Mouse (Mus musculus): Measurements from ENCODE around the gene Pkdrej. TPM values are rescaled to one million over a fixed set of nuclear protein-coding genes. Genes with fewer than 3 reads are reported as not detected.

The Pkdrej gene
- total and polyA plus RNA-seq, 2 experiments from 2014 or later: 0.66 to 2.4 TPM

GRCm38 (mm10) chr15:85851656-85852392 lies 30.3 kb upstream of the Pkdrej start:
- Histone ChIP-seq H3K4me3 (ENCODE audit: low read depth, low read length) (no peak overlapping the region), H3K9ac (replicated peaks; ENCODE audit: low read depth, low read length) (no peak overlapping the region), H3K27ac (ENCODE audit: low read depth) (no peak overlapping the region), H3K27me3 (ENCODE audit: control insufficient read depth, insufficient read depth, low read length) (no peaks in the 10 kb centered on the region), H3K9me3 (replicated peaks; ENCODE audit: control insufficient read depth, low read length) (no peaks in the 10 kb centered on the region), H3K4me2 (ENCODE audit: low read depth, low read length) (no peak overlapping the region), H3K4me1 (ENCODE audit: control insufficient read depth, insufficient read depth) (no peaks in the 10 kb centered on the region), H3K36me3 (replicated peaks; ENCODE audit: control insufficient read depth, insufficient read depth, low read length) (no peaks in the 10 kb centered on the region)
- ATAC-seq (ENCODE audit: insufficient read depth, low read depth) (no peak), DNase-seq (ENCODE audit: low spot score) (no peak)
- TF ChIP-seq CTCF (IDR thresholded peaks at IDR 0.05; ENCODE audit: low read depth): peak; percentile 15; the same call in 1 of the 2 replicates
- TF ChIP-seq EP300 (IDR thresholded peaks at IDR 0.05; ENCODE audit: low read depth): no peak
- 70% methylated on average over 12 of the region's 12 CpGs for WGBS

DNA sequence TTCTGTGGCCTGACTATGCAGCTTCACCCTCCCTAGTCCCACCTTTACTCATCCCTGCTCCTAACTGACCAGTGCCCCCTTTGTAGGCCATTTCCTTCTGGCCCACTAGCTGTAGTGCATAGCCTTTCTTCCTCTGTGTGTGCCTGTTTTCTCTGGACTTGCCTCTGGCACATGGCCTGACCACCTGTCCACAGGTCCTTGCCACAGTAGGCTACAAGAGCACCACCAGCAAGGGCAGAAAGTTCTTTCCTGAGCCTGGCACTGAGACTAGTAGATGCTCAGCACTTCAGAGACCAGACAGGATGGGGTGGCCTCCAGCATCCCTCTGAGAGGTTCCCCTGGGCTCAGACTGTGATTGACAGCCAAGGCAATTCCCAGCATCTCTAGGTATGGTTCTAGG lies 23.5 kb upstream of the Pkdrej start:
- no peaks in the 10 kb centered on the region for H3K9me3 ChIP-seq (replicated peaks; ENCODE audit: control insufficient read depth, low read length)
- H3K27ac ChIP-seq (ENCODE audit: low read depth): no peak overlapping the region
- H3K27me3 ChIP-seq (ENCODE audit: control insufficient read depth, insufficient read depth, low read length): no peaks in the 10 kb centered on the region
- H3K9ac ChIP-seq (replicated peaks; ENCODE audit: low read depth, low read length): no peak overlapping the region
- H3K36me3 ChIP-seq (replicated peaks; ENCODE audit: control insufficient read depth, insufficient read depth, low read length): peaks cover 12% of the 10 kb centered on the region
- no peak overlapping the region for H3K4me2 ChIP-seq (ENCODE audit: low read depth, low read length)
- H3K4me3 ChIP-seq (ENCODE audit: low read depth, low read length): no peak overlapping the region
- DNase-seq (ENCODE audit: low spot score) (no peak), ATAC-seq (ENCODE audit: insufficient read depth, low read depth) (no peak)
- TF ChIP-seq CTCF (IDR thresholded peaks at IDR 0.05; ENCODE audit: low read depth): no peak
- TF ChIP-seq EP300 (IDR thresholded peaks at IDR 0.05; ENCODE audit: low read depth): no peak
- H3K4me1 ChIP-seq (ENCODE audit: control insufficient read depth, insufficient read depth): no peaks in the 10 kb centered on the region

DNA sequence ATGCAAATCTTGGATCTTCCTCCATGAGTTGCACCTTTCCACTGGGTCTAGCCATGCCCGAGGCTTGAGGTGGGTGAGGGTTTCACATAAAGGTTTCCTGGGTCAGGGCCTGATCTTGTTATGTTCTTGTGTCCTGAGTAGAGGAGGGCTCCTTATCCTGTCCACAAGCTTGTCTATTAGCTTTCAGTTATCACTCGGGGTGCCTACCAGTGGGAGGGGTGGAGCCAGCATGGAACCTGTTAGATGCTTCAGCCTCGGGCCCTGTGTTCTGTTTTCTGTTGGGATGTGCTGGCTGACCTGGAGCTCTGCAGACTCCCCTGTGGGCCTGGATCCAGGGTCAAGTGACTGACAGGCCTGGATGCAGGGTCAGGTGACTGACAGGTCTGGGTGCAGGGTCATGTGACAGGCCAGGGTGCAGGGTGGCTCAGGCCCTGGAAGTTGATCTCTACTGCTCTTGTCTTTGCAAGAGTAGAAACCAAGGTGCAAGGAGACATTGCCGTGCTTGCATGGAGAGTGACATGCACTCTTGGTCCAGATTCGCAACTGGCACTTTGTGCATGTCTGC lies 20.3 kb upstream of the Pkdrej start:
- Histone ChIP-seq H3K36me3 (replicated peaks; ENCODE audit: control insufficient read depth, insufficient read depth, low read length) (peaks cover 12% of the 10 kb centered on the region), H3K9me3 (replicated peaks; ENCODE audit: control insufficient read depth, low read length) (no peaks in the 10 kb centered on the region), H3K4me3 (ENCODE audit: low read depth, low read length) (no peak overlapping the region), H3K27ac (ENCODE audit: low read depth) (no peak overlapping the region), H3K9ac (replicated peaks; ENCODE audit: low read depth, low read length) (no peak overlapping the region), H3K4me2 (ENCODE audit: low read depth, low read length) (no peak overlapping the region), H3K27me3 (ENCODE audit: control insufficient read depth, insufficient read depth, low read length) (no peaks in the 10 kb centered on the region), H3K4me1 (ENCODE audit: control insufficient read depth, insufficient read depth) (no peaks in the 10 kb centered on the region)
- DNase-seq (ENCODE audit: low spot score) (no peak), ATAC-seq (ENCODE audit: insufficient read depth, low read depth) (no peak)
- WGBS: 73% methylated on average over 5 of the region's 5 CpGs
- TF ChIP-seq CTCF (IDR thresholded peaks at IDR 0.05; ENCODE audit: low read depth): no peak
- TF ChIP-seq EP300 (IDR thresholded peaks at IDR 0.05; ENCODE audit: low read depth): no peak

DNA sequence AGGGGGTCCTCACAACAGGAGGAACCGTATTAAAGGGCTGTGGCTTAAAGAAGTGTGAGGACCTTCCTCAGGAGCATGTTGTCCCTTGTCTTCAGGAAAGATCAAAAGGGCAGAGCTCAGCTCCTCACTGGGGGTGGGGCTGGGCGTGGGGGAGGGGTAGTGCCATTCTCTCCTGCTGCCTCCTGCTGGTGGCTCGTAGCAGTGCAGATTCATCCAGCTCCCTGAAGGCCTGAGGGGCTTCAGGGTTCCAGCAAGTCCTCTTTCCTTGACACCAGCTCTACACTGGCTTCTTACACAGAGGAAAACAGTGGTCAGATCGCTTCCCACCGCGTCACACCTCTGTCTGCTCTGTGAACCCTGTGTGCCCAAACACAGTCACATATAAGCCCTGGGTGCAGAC lies 19.4 kb upstream of the Pkdrej start:
- Histone ChIP-seq H3K4me2 (ENCODE audit: low read depth, low read length) (no peak overlapping the region), H3K27me3 (ENCODE audit: control insufficient read depth, insufficient read depth, low read length) (no peaks in the 10 kb centered on the region), H3K9me3 (replicated peaks; ENCODE audit: control insufficient read depth, low read length) (no peaks in the 10 kb centered on the region), H3K36me3 (replicated peaks; ENCODE audit: control insufficient read depth, insufficient read depth, low read length) (peaks cover 6% of the 10 kb centered on the region), H3K27ac (ENCODE audit: low read depth) (no peak overlapping the region), H3K9ac (replicated peaks; ENCODE audit: low read depth, low read length) (no peak overlapping the region), H3K4me3 (ENCODE audit: low read depth, low read length) (no peak overlapping the region), H3K4me1 (ENCODE audit: control insufficient read depth, insufficient read depth) (no peaks in the 10 kb centered on the region)
- 37% methylated on average over 6 of the region's 6 CpGs for WGBS
- DNase-seq (ENCODE audit: low spot score) (no peak), ATAC-seq (ENCODE audit: insufficient read depth, low read depth) (peak; percentile 58; the same call in 1 of the 2 replicates)
- TF ChIP-seq EP300 (IDR thresholded peaks at IDR 0.05; ENCODE audit: low read depth) (no peak), CTCF (IDR thresholded peaks at IDR 0.05; ENCODE audit: low read depth) (peak; percentile 54)

GRCm38 (mm10) chr15:85836887-85837286 lies 15.4 kb upstream of the Pkdrej start:
- 88% methylated on average over 5 of the region's 5 CpGs for WGBS
- H3K4me2 ChIP-seq (ENCODE audit: low read depth, low read length): no peak overlapping the region
- H3K4me1 ChIP-seq (ENCODE audit: control insufficient read depth, insufficient read depth): no peaks in the 10 kb centered on the region
- TF ChIP-seq EP300 (IDR thresholded peaks at IDR 0.05; ENCODE audit: low read depth) (no peak), CTCF (IDR thresholded peaks at IDR 0.05; ENCODE audit: low read depth) (no peak)
- H3K27me3 ChIP-seq (ENCODE audit: control insufficient read depth, insufficient read depth, low read length): no peaks in the 10 kb centered on the region
- H3K36me3 ChIP-seq (replicated peaks; ENCODE audit: control insufficient read depth, insufficient read depth, low read length): no peaks in the 10 kb centered on the region
- no peak overlapping the region for H3K9ac ChIP-seq (replicated peaks; ENCODE audit: low read depth, low read length)
- H3K9me3 ChIP-seq (replicated peaks; ENCODE audit: control insufficient read depth, low read length): no peaks in the 10 kb centered on the region
- no peak for ATAC-seq (ENCODE audit: insufficient read depth, low read depth)
- H3K4me3 ChIP-seq (ENCODE audit: low read depth, low read length): no peak overlapping the region
- H3K27ac ChIP-seq (ENCODE audit: low read depth): no peak overlapping the region
- no peak for DNase-seq (ENCODE audit: low spot score)

Data from heart, postnatal 0 days (tissue).